Mouse (Mus musculus) fat pad, adult 2 months (tissue): ENCODE measurements around the gene Itgb7.
A peak's percentile ranks its signal among the peaks of the same experiment; 100 is the strongest.
"Not testable (repeated sequence)": the region's sequence is repeated elsewhere in the genome, so short reads cannot be mapped to it uniquely, and the experiment has no call there.

Experiments
- DNase-seq: peaks from one replicate; pipeline ENCODE4 v3.0.0-alpha.2; 2011; ENCODE audit warnings: low read depth, low spot score; ENCODE audit errors: extremely low read depth

The Itgb7 gene

GRCm38 (mm10) chr15:102230408-102231321, 1.1 kb downstream of the Itgb7 start:
- no peak for DNase-seq

GRCm38 (mm10) chr15:102225619-102226018, 6.1 kb downstream of the Itgb7 start:
- not testable (repeated sequence) for DNase-seq

- DNase-seq: no peak
Observed at GRCm38 (mm10) chr15:102224992-102225617, 6.6 kb downstream of the Itgb7 start.

DNA sequence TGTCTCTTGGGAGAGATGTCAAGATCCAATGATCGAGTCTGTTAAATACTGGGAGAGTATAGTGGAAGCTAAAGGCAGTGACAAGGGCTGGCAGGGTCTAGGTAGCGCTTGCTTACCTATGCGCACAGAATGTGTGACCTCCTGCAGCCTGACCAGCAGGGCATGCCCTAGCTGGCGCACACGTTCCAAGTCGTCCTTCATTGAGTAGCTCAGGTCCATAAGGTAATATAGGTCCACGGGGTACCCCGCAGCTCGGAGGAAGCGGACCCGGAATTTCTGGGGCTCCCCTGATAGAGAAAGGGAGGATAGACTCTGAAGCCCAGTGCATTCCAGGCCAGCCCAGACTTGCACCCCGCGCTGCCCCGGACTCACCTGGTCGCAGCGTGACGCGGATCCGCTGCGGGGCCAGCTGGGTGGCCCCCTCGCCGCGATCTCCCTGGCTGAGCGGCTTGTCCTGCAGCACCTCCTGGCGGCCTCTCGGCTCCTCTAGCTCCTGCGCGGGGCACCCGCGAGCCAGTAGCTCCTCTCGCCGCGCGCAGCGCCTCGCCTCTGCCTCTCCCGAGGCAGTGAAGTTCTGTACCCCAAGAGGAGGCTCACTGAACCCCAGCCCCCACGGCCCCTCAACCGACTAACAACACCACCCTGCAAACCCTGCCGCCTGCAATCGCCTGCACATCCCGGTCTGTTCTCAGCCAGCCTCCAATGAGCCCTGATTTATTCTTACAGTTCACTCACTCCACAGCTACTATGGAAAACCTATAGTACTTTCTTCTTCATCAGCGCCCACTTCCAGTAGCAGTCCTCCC, 7.4 kb downstream of the Itgb7 start:
- no peak for DNase-seq

GRCm38 (mm10) chr15:102222386-102222785, 9.4 kb downstream of the Itgb7 start:
- no peak for DNase-seq

DNA sequence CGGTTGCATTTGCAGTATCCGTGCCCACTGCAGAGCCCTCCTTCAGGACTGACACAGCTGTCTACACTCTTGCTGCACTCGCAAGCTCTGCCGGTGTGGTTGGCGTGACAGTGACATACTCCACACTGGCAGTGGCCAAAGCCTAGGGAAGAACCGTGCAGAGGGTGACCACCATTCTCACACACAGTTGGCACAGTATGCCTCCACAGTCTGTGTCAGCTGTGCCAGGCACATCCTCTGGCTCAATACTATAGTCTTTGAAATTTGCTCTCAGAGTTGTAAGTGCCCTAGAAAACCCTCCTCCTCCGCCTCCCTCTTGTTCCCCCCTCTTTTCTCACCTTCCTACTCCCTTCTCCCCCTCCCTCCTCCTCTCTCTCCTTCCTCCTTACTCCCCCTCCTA, 14.4 kb downstream of the Itgb7 start:
- no peak for DNase-seq

DNA sequence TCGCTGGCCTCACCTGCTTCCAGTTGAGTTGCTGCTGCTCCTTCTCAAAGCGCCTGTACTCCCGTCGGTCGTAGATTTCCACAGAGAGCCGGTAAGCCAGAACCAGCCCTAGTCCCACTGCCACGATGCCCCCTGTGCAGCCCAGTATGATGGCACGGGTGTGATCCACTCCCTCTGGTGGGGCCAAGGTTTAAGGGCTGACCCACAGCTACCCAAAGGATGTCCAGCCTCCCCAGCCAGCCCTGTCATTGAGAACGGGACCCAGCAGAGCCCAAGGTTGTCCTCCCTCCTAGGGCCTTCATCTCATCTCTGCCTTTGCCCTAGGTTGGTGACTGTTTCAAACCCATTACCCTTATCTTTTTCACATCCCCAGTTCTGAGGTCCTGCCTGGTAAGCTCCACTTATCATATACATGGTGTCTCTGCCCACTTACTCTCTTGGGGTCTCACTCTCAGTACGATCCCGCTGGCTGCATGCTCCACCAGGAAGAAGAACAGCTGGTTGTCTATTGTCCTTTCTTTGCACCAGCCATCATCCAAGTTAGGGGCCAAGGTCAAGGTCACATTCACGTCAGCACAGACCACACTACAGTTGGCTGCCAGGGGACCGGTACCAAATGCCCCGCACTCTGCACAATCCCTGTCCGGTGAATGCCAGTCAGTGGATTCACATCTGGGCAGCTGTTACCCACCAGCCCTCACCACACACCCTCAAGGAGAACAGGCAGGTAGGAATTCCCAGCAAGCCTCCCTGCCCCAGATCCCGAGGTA, 15.1 kb downstream of the Itgb7 start:
- DNase-seq: no peak

GRCm38 (mm10) chr15:102215624-102216023, 16.1 kb downstream of the Itgb7 start:
- DNase-seq: no peak

GRCm38 (mm10) chr15:102214132-102214531, 17.6 kb downstream of the Itgb7 start:
- no peak for DNase-seq

- DNase-seq: no peak
Observed at GRCm38 (mm10) chr15:102211895-102212294, 19.8 kb downstream of the Itgb7 start.

DNA sequence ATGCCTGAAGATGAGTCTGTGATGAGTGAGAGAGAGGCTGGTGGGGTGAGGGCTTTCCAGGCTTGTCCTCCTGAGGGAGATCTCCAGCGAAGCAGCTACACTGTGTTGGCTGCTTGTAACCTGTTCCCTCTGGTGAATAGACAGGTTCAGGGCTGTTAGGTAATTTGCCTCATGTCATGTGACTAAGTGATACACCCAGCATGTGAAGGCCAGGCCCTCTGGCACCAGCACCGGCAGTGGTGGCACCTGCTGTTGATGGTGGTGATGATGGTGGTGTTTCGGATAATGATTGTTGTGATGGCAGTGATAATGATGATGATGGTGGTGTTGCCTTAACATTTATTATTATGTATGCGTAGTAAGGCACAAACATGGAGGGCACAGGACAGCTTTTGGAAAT, 20.9 kb downstream of the Itgb7 start:
- no peak for DNase-seq

- no peak for DNase-seq
Observed at GRCm38 (mm10) chr15:102209114-102209513, 22.6 kb downstream of the Itgb7 start.

- no peak for DNase-seq
Observed at GRCm38 (mm10) chr15:102208092-102208561, 23.6 kb downstream of the Itgb7 start.

DNA sequence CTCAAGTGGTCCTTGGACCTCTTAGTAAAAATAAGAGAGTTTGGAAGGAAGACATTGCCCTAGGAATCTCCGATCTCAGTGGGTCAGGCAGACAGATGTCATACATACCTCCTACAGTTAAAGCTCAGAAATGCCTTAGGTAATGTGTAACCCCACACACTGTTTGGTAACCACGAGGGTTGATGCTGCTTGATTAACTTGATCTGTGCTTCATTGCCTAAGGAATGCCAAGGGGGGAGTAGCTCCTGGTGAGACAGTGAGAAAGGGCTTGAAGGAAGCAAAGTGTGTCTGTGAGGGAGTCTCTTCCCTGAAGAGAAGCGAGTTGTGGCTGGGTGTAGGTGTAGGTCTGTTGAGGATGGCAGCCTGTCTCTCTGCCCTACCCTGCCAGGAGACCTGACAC, 24.4 kb downstream of the Itgb7 start:
- DNase-seq: no peak

DNA sequence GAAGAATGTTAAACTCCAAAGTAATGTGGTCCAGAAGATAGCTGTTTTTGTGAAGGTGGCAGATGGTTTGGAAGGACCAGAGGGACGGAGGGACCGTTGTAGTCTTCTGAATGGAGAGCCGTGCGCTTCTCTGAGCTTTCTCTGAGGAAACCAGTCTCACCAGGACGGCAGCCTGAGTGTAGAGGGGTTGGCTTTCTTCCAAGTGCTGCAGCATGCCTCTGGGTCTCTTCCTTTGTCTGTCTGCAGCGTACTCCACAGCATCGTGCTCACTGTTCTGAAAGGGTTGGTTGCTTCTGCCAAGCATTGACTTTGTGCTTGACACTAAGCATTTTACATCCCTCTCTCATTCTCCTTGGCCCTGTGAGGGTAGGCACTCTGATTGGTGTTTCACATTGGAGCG, 26.0 kb downstream of the Itgb7 start:
- no peak for DNase-seq

DNA sequence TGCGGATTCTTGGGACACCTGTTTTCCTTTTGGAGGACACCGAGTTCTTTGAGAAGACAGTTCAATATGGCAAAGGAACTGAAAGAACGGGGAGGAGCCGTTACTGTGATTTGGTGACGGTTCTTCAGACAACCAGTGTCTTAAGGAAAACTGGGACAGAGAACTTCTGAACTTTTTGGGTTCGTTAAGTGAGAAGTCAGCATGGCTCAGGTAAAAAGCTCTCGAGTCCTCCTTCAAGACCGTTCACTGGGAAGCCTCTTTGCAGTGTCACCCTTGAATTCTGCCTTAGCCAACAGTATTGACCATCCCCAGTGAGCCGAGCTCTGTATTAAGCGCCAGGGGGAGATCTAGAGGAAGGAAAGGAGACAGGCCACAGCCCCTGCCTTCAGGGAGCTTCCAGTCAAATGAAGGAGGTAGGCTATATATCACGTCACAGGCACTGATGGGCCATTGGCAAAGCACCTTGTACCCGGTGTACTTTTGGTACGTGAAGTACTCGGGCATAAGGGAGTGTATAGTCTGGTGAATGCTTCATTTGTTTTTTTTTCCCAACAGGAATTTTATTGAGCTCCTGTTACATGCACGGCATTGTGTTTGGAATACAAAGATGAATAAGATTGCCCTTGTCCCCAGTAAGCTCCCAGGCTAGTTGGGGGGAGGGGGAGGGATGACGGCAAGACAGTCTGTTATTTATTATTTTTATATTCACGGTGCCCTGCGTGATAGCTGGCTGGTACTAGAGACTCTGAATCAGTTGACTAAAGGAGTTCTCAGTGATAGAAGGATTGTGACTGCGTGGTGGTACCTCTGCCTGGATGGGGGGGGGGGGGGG, 26.9 kb downstream of the Itgb7 start, which contains the start of gene Csad:
Gene Csad (minus strand): TSS at position 51 of the 832 bp plus-strand sequence.
- DNase-seq: no peak

- peak; percentile 72 for DNase-seq
Observed at GRCm38 (mm10) chr15:102203835-102204381, 27.8 kb downstream of the Itgb7 start.

DNA sequence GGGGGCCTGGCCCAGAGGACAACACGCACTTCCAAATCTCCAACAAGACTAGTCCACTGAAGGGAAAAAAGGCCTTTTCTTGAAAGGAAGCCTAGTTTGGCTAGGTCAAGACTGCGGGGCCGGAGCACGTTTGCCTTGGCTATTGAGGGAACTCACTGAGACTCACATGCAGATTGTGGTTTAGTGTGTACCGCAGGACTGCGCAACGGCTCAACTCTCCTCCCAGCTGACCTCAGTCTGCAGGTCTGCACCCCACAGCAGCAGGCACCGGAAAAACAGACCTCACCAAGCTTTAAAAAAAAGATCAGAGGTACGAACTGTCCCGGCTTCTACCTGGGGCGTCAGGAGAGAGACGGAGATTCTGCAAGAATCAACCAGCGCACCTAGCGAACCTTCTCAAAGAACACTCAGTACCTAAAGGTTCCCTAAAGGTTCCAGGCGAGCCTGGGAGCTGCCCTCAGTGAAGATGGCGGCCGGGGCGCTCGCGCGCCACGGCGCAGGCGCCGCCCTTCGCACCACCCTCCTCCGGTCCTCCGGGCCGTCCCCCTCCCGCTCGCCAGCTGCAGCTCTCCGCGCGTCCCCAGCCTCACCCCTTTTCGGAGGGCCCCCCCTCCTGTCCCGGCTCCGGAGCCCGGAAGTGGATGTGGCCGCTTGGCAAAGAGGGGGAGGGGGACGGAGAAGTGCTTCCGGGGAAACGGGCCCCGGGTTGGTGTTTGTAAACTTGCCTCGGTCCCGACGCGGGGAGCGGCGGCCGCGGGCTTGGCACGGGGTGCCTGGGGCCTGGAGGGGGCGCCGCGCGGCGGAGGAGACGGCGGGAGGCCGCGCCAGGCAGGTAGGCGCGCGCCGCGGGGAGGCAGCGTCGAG, 28.5 kb downstream of the Itgb7 start, which contains the start of gene Zfp740:
Gene Zfp740 (plus strand): TSS at position 279 of the 864 bp plus-strand sequence.
- no peak for DNase-seq
